Mouse (Mus musculus): ENCODE measurements around the gene Ttc28. TPM values are rescaled to one million over a fixed set of nuclear protein-coding genes. Genes with fewer than 3 reads are reported as not detected.

Ttc28 gene
- polyA plus RNA-seq, 1 experiment: 4.8 TPM

- WGBS: 97% methylated on average over 6 of the region's 6 CpGs
Observed at GRCm38 (mm10) chr5:111046359-111046758, 166.8 kb downstream of the Ttc28 start.

GRCm38 (mm10) chr5:111046841-111047476, 167.4 kb downstream of the Ttc28 start:
- no peak overlapping the region for H3K4me3 ChIP-seq (ENCODE audit: control insufficient read depth, insufficient read depth, low read length)
- 95% methylated on average over 14 of the region's 14 CpGs for WGBS
- H3K27ac ChIP-seq (ENCODE audit: control insufficient read depth, insufficient read depth, low read length): no peak overlapping the region

More at GRCm38 (mm10) chr5:111046359-111046758, 166.8 kb downstream of the Ttc28 start:
- Histone ChIP-seq H3K4me3 (ENCODE audit: control insufficient read depth, insufficient read depth, low read length) (no peak overlapping the region), H3K4me1 (replicated peaks; ENCODE audit: control insufficient read depth, insufficient read depth, low read length) (no peaks in the 10 kb centered on the region), H3K27me3 (ENCODE audit: control insufficient read depth, insufficient read depth, low read length) (no peaks in the 10 kb centered on the region), H3K27ac (ENCODE audit: control insufficient read depth, insufficient read depth, low read length) (no peak overlapping the region), H3K36me3 (ENCODE audit: control insufficient read depth, insufficient read depth, low read length) (no peaks in the 10 kb centered on the region)
- no peak for TF ChIP-seq CTCF (IDR thresholded peaks at IDR 0.05; ENCODE audit: borderline replicate concordance, control insufficient read depth, extremely low read depth, insufficient read depth, low read length, poor library complexity)
- no peak for TF ChIP-seq POLR2A (IDR thresholded peaks at IDR 0.05; ENCODE audit: control insufficient read depth, extremely low read depth, insufficient read depth, low read length, poor library complexity)
- DNase-seq: no peak

GRCm38 (mm10) chr5:111048036-111048435, 168.4 kb downstream of the Ttc28 start:
- H3K27ac ChIP-seq (ENCODE audit: control insufficient read depth, insufficient read depth, low read length): no peak overlapping the region
- WGBS: 86% methylated on average over 5 of the region's 5 CpGs
- H3K4me3 ChIP-seq (ENCODE audit: control insufficient read depth, insufficient read depth, low read length): no peak overlapping the region
- H3K4me1 ChIP-seq (replicated peaks; ENCODE audit: control insufficient read depth, insufficient read depth, low read length): no peaks in the 10 kb centered on the region
- no peak for DNase-seq
- H3K36me3 ChIP-seq (ENCODE audit: control insufficient read depth, insufficient read depth, low read length): no peaks in the 10 kb centered on the region
- TF ChIP-seq POLR2A (IDR thresholded peaks at IDR 0.05; ENCODE audit: control insufficient read depth, extremely low read depth, insufficient read depth, low read length, poor library complexity): no peak
- TF ChIP-seq CTCF (IDR thresholded peaks at IDR 0.05; ENCODE audit: borderline replicate concordance, control insufficient read depth, extremely low read depth, insufficient read depth, low read length, poor library complexity): no peak
- H3K27me3 ChIP-seq (ENCODE audit: control insufficient read depth, insufficient read depth, low read length): no peaks in the 10 kb centered on the region

More at GRCm38 (mm10) chr5:111046841-111047476, 167.4 kb downstream of the Ttc28 start:
- DNase-seq: no peak
- Histone ChIP-seq H3K27me3 (ENCODE audit: control insufficient read depth, insufficient read depth, low read length) (no peaks in the 10 kb centered on the region), H3K4me1 (replicated peaks; ENCODE audit: control insufficient read depth, insufficient read depth, low read length) (no peaks in the 10 kb centered on the region), H3K36me3 (ENCODE audit: control insufficient read depth, insufficient read depth, low read length) (no peaks in the 10 kb centered on the region)
- TF ChIP-seq CTCF (IDR thresholded peaks at IDR 0.05; ENCODE audit: borderline replicate concordance, control insufficient read depth, extremely low read depth, insufficient read depth, low read length, poor library complexity) (no peak), POLR2A (IDR thresholded peaks at IDR 0.05; ENCODE audit: control insufficient read depth, extremely low read depth, insufficient read depth, low read length, poor library complexity) (no peak)

DNA sequence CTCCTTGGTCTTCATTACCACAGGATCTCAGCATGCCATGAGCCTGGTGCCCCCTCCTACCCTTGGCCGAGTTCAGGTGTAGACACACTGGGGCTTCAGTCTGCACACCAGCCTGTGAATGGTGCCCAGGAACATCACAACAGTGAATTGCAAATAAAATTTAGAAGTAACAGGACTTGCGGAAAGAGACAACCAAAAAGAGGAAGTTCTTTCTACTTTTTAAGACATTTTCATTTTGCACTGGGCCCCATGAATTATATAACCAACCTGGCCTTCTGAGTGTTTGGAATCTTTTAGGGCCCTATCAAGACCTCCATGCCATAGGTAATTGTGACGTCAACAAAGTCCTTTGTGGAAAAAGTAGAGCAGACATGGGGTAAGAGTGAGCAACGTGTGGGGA, 170.0 kb downstream of the Ttc28 start:
- no peaks in the 10 kb centered on the region for H3K36me3 ChIP-seq (ENCODE audit: control insufficient read depth, insufficient read depth, low read length)
- no peak overlapping the region for H3K27ac ChIP-seq (ENCODE audit: control insufficient read depth, insufficient read depth, low read length)
- no peak for TF ChIP-seq CTCF (IDR thresholded peaks at IDR 0.05; ENCODE audit: borderline replicate concordance, control insufficient read depth, extremely low read depth, insufficient read depth, low read length, poor library complexity)
- no peak for TF ChIP-seq POLR2A (IDR thresholded peaks at IDR 0.05; ENCODE audit: control insufficient read depth, extremely low read depth, insufficient read depth, low read length, poor library complexity)
- WGBS: 32% methylated on average over 4 of the region's 4 CpGs
- H3K27me3 ChIP-seq (ENCODE audit: control insufficient read depth, insufficient read depth, low read length): no peaks in the 10 kb centered on the region
- no peak for DNase-seq
- no peaks in the 10 kb centered on the region for H3K4me1 ChIP-seq (replicated peaks; ENCODE audit: control insufficient read depth, insufficient read depth, low read length)
- no peak overlapping the region for H3K4me3 ChIP-seq (ENCODE audit: control insufficient read depth, insufficient read depth, low read length)

- Histone ChIP-seq H3K27me3 (ENCODE audit: control insufficient read depth, insufficient read depth, low read length) (no peaks in the 10 kb centered on the region), H3K36me3 (ENCODE audit: control insufficient read depth, insufficient read depth, low read length) (no peaks in the 10 kb centered on the region), H3K4me1 (replicated peaks; ENCODE audit: control insufficient read depth, insufficient read depth, low read length) (0 out of 2 replicates have a peak, but pooled peaks cover under 1% of the 10 kb centered on the region), H3K4me3 (ENCODE audit: control insufficient read depth, insufficient read depth, low read length) (no peak overlapping the region), H3K27ac (ENCODE audit: control insufficient read depth, insufficient read depth, low read length) (no peak overlapping the region)
- 68% methylated on average over 9 of the region's 9 CpGs for WGBS
- DNase-seq: no peak
- TF ChIP-seq CTCF (IDR thresholded peaks at IDR 0.05; ENCODE audit: borderline replicate concordance, control insufficient read depth, extremely low read depth, insufficient read depth, low read length, poor library complexity): no peak
Observed at GRCm38 (mm10) chr5:111050135-111050534, 170.5 kb downstream of the Ttc28 start.

DNA sequence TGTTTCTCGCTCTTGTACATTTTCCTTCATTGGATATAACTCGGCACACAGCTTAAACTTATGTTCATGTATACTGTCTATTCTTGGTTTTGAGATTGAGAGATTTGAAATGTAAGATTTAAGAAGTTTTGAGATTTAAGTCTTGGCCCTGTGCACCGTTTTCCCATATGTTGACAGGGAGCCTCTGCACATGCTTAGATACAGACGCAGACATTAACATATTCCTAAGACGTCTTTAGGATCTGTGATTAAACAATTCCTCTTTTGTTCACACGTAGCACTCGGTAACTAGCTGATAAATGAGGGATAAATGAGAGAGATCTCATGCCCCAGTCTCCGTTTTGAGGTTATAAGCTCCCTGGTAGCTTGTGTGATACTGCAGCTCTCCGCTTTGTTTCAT, 174.8 kb downstream of the Ttc28 start:
- Histone ChIP-seq H3K4me1 (replicated peaks; ENCODE audit: control insufficient read depth, insufficient read depth, low read length) (peaks cover 26% of the 10 kb centered on the region), H3K27ac (ENCODE audit: control insufficient read depth, insufficient read depth, low read length) (no peak overlapping the region), H3K4me3 (ENCODE audit: control insufficient read depth, insufficient read depth, low read length) (no peak overlapping the region), H3K27me3 (ENCODE audit: control insufficient read depth, insufficient read depth, low read length) (no peaks in the 10 kb centered on the region), H3K36me3 (ENCODE audit: control insufficient read depth, insufficient read depth, low read length) (no peaks in the 10 kb centered on the region)
- DNase-seq: no peak
- TF ChIP-seq CTCF (IDR thresholded peaks at IDR 0.05; ENCODE audit: borderline replicate concordance, control insufficient read depth, extremely low read depth, insufficient read depth, low read length, poor library complexity) (no peak), POLR2A (IDR thresholded peaks at IDR 0.05; ENCODE audit: control insufficient read depth, extremely low read depth, insufficient read depth, low read length, poor library complexity) (no peak)
- WGBS: 96% methylated on average over 9 of the region's 9 CpGs
